Mouse (Mus musculus) liver, embryonic 14.5 days (tissue): ENCODE data around the gene Gm20721. TPM values are rescaled to one million over a fixed set of nuclear protein-coding genes. Genes with fewer than 3 reads are reported as not detected.
A peak's percentile ranks its signal among the peaks of the same experiment; 100 is the strongest.
"Not testable (repeated sequence)": the region's sequence is repeated elsewhere in the genome, so short reads cannot be mapped to it uniquely, and the experiment has no call there.

Source experiments
- ATAC-seq: fragments of 200-750 bp; cut with Nextera tagmentation; 2 replicates; pipeline ENCODE4 v1.8.0; 2017; ENCODE audit warnings: moderate number of reproducible peaks, mild to moderate bottlenecking, moderate library complexity; ENCODE audit not compliant: insufficient read depth
- DNase-seq, 3 experiments: peaks; one replicate each; pipeline ENCODE4 v3.0.0-alpha.2; 2012 to 2013; ENCODE audit warnings: low read depth in 3 of 3, low spot score in 3 of 3
- H3K27ac ChIP-seq: fragments of 300-500 bp; sonication (generic); 2 replicates; pipeline ENCODE4 v1.5.1; 2014; ENCODE audit warnings: moderate library complexity, mild to moderate bottlenecking, control low read depth, inconsistent platforms
- H3K27me3 ChIP-seq: fragments of 300-500 bp; sonication (generic); 2 replicates; pipeline ENCODE4 v1.6.1; 2014; ENCODE audit warnings: mild to moderate bottlenecking, low read length, moderate library complexity; ENCODE audit not compliant: control insufficient read depth, insufficient read depth
- H3K36me3 ChIP-seq: fragments of 300-500 bp; sonication (generic); replicated peaks from 2 replicates; pipeline ENCODE4 v1.6.1; 2014; ENCODE audit warnings: low read depth; ENCODE audit not compliant: control insufficient read depth, insufficient read depth
- H3K4me1 ChIP-seq, 2 experiments: fragments of 200-500 bp in 1 of 2; fragments of 300-500 bp in 1 of 2; sonication (generic) in 1 of 2; replicated peaks; 2 replicates each; pipeline ENCODE4 v1.6.1; 2012 to 2014; ENCODE audit warnings: antibody characterized with exemption in 1 of 2, inconsistent platforms in 1 of 2, low read length in 1 of 2; ENCODE audit not compliant: control insufficient read depth in 2 of 2, insufficient read depth in 2 of 2
- H3K4me2 ChIP-seq: fragments of 300-500 bp; sonication (generic); 2 replicates; pipeline ENCODE4 v1.6.1; 2014; ENCODE audit warnings: low read depth, mild to moderate bottlenecking, control low read depth, moderate library complexity
- H3K4me3 ChIP-seq, 2 experiments: fragments of 200-500 bp in 1 of 2; fragments of 300-500 bp in 1 of 2; sonication (generic) in 1 of 2; 2 replicates each; pipeline ENCODE4 v1.5.1; 2012 to 2014; ENCODE audit warnings: low read depth in 2 of 2, low read length in 2 of 2, mild to moderate bottlenecking in 2 of 2, control low read depth in 1 of 2, inconsistent platforms in 1 of 2, moderate library complexity in 1 of 2; ENCODE audit not compliant: insufficient read depth in 1 of 2
- H3K9ac ChIP-seq: fragments of 300-500 bp; sonication (generic); replicated peaks from 2 replicates; pipeline ENCODE4 v1.6.1; 2014; ENCODE audit warnings: mild to moderate bottlenecking, control low read depth, moderate library complexity
- H3K9me3 ChIP-seq: fragments of 300-500 bp; sonication (generic); 2 replicates; pipeline ENCODE4 v1.6.1; 2016; ENCODE audit warnings: low read length, mixed read lengths; ENCODE audit not compliant: control insufficient read depth
- CTCF ChIP-seq: IDR thresholded peaks from 2 replicates; pipeline ENCODE4 v1.5.1; 2016; ENCODE audit warnings: antibody characterized with exemption, low read depth, control low read depth
- EP300 ChIP-seq: IDR thresholded peaks from 2 replicates; pipeline ENCODE4 v1.6.1; 2016; ENCODE audit warnings: antibody characterized with exemption, low read depth
- WGBS: fragments of 180-500 bp; shearing (Covaris S2); extraction: QIAGEN DNeasy Blood & Tissue Kit; methylation state at CpG from one replicate; pipeline ENCODE4 v1.1.7; 2014; ENCODE audit not compliant: insufficient replicate concordance; 5-methylcytosine and 5-hydroxymethylcytosine counted together
- polyA plus RNA-seq, 2 experiments: library from polyadenylated mRNA; depleted of rRNA in 1 of 2; stranded (reverse) in 1 of 2; unstranded in 1 of 2; fragments of >200 nt; fragmentation: Nextera tagmentation in 1 of 2; extraction: Ambion mirVana in 1 of 2; gene quantifications; 2 replicates each; pipeline versions ENCODE4 v1.2.1 to v1.2.3; 2012 to 2014

The Gm20721 gene
- polyA plus RNA-seq, 2 experiments = 0.74 to 0.88 TPM

- Histone ChIP-seq H3K9ac (peak overlapping the region; percentile 80), H3K27me3 (no peaks in the 10 kb centered on the region), H3K9me3 (no peaks in the 10 kb centered on the region), H3K36me3 (no peaks in the 10 kb centered on the region), H3K4me2 (peak overlapping the region; percentile 98), H3K27ac (no peak overlapping the region), H3K4me3 (peak overlapping the region; percentile 51 to 68), H3K4me1 (peaks cover 11 to 14% of the 10 kb centered on the region in 2 experiments)
- DNase-seq (no peak), ATAC-seq (no peak)
- TF ChIP-seq EP300 = no peak
- TF ChIP-seq CTCF = no peak
- 50% methylated on average over 46 of the region's 46 CpGs for WGBS
Observed at GRCm38 (mm10) chr2:174328358-174328905, 18.1 kb downstream of the Gm20721 start.

- peak overlapping the region; percentile 98 for H3K4me2 ChIP-seq
- H3K36me3 ChIP-seq = no peaks in the 10 kb centered on the region
- 47% methylated on average over 64 of the region's 64 CpGs for WGBS
- H3K27ac ChIP-seq = no peak overlapping the region
- peak; percentile 63 to 70 (median 69) for DNase-seq
- H3K9me3 ChIP-seq = no peaks in the 10 kb centered on the region
- peaks cover 5 to 8% of the 10 kb centered on the region in 2 experiments; a peak in 3 of 4 replicates for H3K4me1 ChIP-seq
- TF ChIP-seq CTCF = no peak
- TF ChIP-seq EP300 = no peak
- peak overlapping the region; percentile 65 to 68 for H3K4me3 ChIP-seq
- peak; percentile 66 for ATAC-seq
- H3K27me3 ChIP-seq = no peaks in the 10 kb centered on the region
- H3K9ac ChIP-seq = peak overlapping the region; percentile 80
Observed at GRCm38 (mm10) chr2:174327295-174327981, 19.1 kb downstream of the Gm20721 start.

- Histone ChIP-seq H3K4me2 (peak overlapping the region; percentile 98), H3K27ac (peak overlapping the region; percentile 12; the same call in 1 of the 2 replicates), H3K9ac (peak overlapping the region; percentile 51), H3K4me1 (no peaks in the 10 kb centered on the region; a peak in 1 of 4 replicates), H3K36me3 (no peaks in the 10 kb centered on the region), H3K27me3 (no peaks in the 10 kb centered on the region), H3K9me3 (no peaks in the 10 kb centered on the region), H3K4me3 (peak overlapping the region; percentile 65 to 68)
- WGBS = 46% methylated on average over 8 of the region's 8 CpGs
- ATAC-seq = no peak
- no peak for TF ChIP-seq CTCF
- TF ChIP-seq EP300 = no peak
- no peak for DNase-seq
Observed at GRCm38 (mm10) chr2:174326481-174326880, 20.0 kb downstream of the Gm20721 start.

GRCm38 (mm10) chr2:174325989-174326388, 20.5 kb downstream of the Gm20721 start:
- WGBS = 57% methylated on average over 4 of the region's 4 CpGs

GRCm38 (mm10) chr2:174316661-174317060, 29.9 kb downstream of the Gm20721 start:
- WGBS = 80% methylated on average over 9 of the region's 9 CpGs
- H3K9me3 ChIP-seq = no peaks in the 10 kb centered on the region
- no peak for ATAC-seq

More at GRCm38 (mm10) chr2:174325989-174326388, 20.5 kb downstream of the Gm20721 start:
- Histone ChIP-seq H3K4me1 (no peaks in the 10 kb centered on the region; a peak in 1 of 4 replicates), H3K36me3 (no peaks in the 10 kb centered on the region), H3K9ac (no peak overlapping the region), H3K27ac (no peak overlapping the region), H3K4me2 (peak overlapping the region; percentile 98), H3K27me3 (no peaks in the 10 kb centered on the region), H3K4me3 (peak overlapping the region in 1 of 2 experiments; percentile 68; a peak in 2 of 4 replicates), H3K9me3 (no peaks in the 10 kb centered on the region)
- DNase-seq = no peak
- no peak for TF ChIP-seq CTCF
- TF ChIP-seq EP300 = no peak
- no peak for ATAC-seq

GRCm38 (mm10) chr2:174315445-174315844, 31.1 kb downstream of the Gm20721 start:
- not testable (repeated sequence) for H3K4me2 ChIP-seq, H3K27ac ChIP-seq, H3K4me1 ChIP-seq, DNase-seq, H3K4me3 ChIP-seq, H3K9me3 ChIP-seq, H3K27me3 ChIP-seq, H3K9ac ChIP-seq, H3K36me3 ChIP-seq, ATAC-seq

More at GRCm38 (mm10) chr2:174316661-174317060, 29.9 kb downstream of the Gm20721 start:
- H3K36me3 ChIP-seq = no peaks in the 10 kb centered on the region
- no peak overlapping the region for H3K4me2 ChIP-seq
- DNase-seq = no peak
- no peak for TF ChIP-seq CTCF
- no peak for TF ChIP-seq EP300
- H3K4me3 ChIP-seq = no peak overlapping the region
- H3K9ac ChIP-seq = no peak overlapping the region
- H3K27me3 ChIP-seq = no peaks in the 10 kb centered on the region
- peaks cover 0 to 3% of the 10 kb centered on the region in 2 experiments; a peak in 2 of 4 replicates for H3K4me1 ChIP-seq
- no peak overlapping the region for H3K27ac ChIP-seq
